Mouse (Mus musculus): ENCODE results near the gene Sec24a.

- TF ChIP-seq CTCF (IDR thresholded peaks at IDR 0.05; ENCODE audit: control insufficient read depth, insufficient read depth, insufficient replicate concordance, low read depth, low read length) (no peak), POLR2A (IDR thresholded peaks at IDR 0.05; ENCODE audit: control insufficient read depth, low read depth, low read length) (no peak)
Observed at GRCm38 (mm10) chr11:51650691-51651515, 112.5 kb downstream of the Sec24a start, which contains the start of the genes N4bp3 and D930048N14Rik.

Measured in testis, adult 2 months (tissue).